Mouse (Mus musculus): ENCODE measurements around the gene Esrrb. TPM values are rescaled to one million over a fixed set of nuclear protein-coding genes. Genes with fewer than 3 reads are reported as not detected.

The Esrrb gene
- total and polyA plus RNA-seq, 2 experiments from 2014 or later = 3.1 to 9.8 TPM

GRCm38 (mm10) chr12:86336209-86336608, 24.7 kb upstream of the Esrrb start:
- ATAC-seq = no peak
- Histone ChIP-seq H3K36me3 (ENCODE audit: insufficient read depth, low read length) (no peaks in the 10 kb centered on the region), H3K4me1 (ENCODE audit: insufficient read depth, low read length) (no peaks in the 10 kb centered on the region), H3K4me3 (ENCODE audit: low read length) (no peak overlapping the region), H3K27ac (no peak overlapping the region), H3K27me3 (ENCODE audit: insufficient read depth, low read length) (no peaks in the 10 kb centered on the region), H3K9me3 (ENCODE audit: low read length) (no peaks in the 10 kb centered on the region), H3K9ac (replicated peaks; ENCODE audit: low read length) (no peak overlapping the region), H3K4me2 (ENCODE audit: low read depth, low read length) (no peak overlapping the region)
- no peak for TF ChIP-seq CTCF (IDR thresholded peaks at IDR 0.05; ENCODE audit: low read depth)
- DNase-seq (ENCODE audit: low spot score) = no peak
- WGBS = 94% methylated on average over 3 of the region's 3 CpGs

- no peaks in the 10 kb centered on the region for H3K4me1 ChIP-seq (ENCODE audit: insufficient read depth, low read length)
- 44% methylated on average over 7 of the region's 7 CpGs for WGBS
- H3K4me3 ChIP-seq (ENCODE audit: low read length) = no peak overlapping the region
- no peak overlapping the region for H3K9ac ChIP-seq (replicated peaks; ENCODE audit: low read length)
- DNase-seq (ENCODE audit: low spot score) (no peak), ATAC-seq (no peak)
- no peak overlapping the region for H3K4me2 ChIP-seq (ENCODE audit: low read depth, low read length)
- H3K9me3 ChIP-seq (ENCODE audit: low read length) = no peaks in the 10 kb centered on the region
- no peak overlapping the region for H3K27ac ChIP-seq
- H3K27me3 ChIP-seq (ENCODE audit: insufficient read depth, low read length) = no peaks in the 10 kb centered on the region
- H3K36me3 ChIP-seq (ENCODE audit: insufficient read depth, low read length) = no peaks in the 10 kb centered on the region
- no peak for TF ChIP-seq CTCF (IDR thresholded peaks at IDR 0.05; ENCODE audit: low read depth)
Observed at GRCm38 (mm10) chr12:86336887-86337286, 24.0 kb upstream of the Esrrb start.

GRCm38 (mm10) chr12:86349477-86349876, 11.4 kb upstream of the Esrrb start:
- H3K27me3 ChIP-seq (ENCODE audit: insufficient read depth, low read length) = no peaks in the 10 kb centered on the region
- WGBS = 62% methylated on average over 7 of the region's 8 CpGs
- no peak overlapping the region for H3K4me2 ChIP-seq (ENCODE audit: low read depth, low read length)
- H3K27ac ChIP-seq = no peak overlapping the region
- H3K4me3 ChIP-seq (ENCODE audit: low read length) = no peak overlapping the region
- no peaks in the 10 kb centered on the region for H3K4me1 ChIP-seq (ENCODE audit: insufficient read depth, low read length)
- H3K9me3 ChIP-seq (ENCODE audit: low read length) = no peaks in the 10 kb centered on the region
- H3K9ac ChIP-seq (replicated peaks; ENCODE audit: low read length) = no peak overlapping the region
- TF ChIP-seq CTCF (IDR thresholded peaks at IDR 0.05; ENCODE audit: low read depth) = no peak
- ATAC-seq (no peak), DNase-seq (ENCODE audit: low spot score) (no peak)
- no peaks in the 10 kb centered on the region for H3K36me3 ChIP-seq (ENCODE audit: insufficient read depth, low read length)

GRCm38 (mm10) chr12:86359406-86359805, 1.5 kb upstream of the Esrrb start:
- no peak overlapping the region for H3K4me2 ChIP-seq (ENCODE audit: low read depth, low read length)
- H3K4me3 ChIP-seq (ENCODE audit: low read length) = no peak overlapping the region
- no peaks in the 10 kb centered on the region for H3K27me3 ChIP-seq (ENCODE audit: insufficient read depth, low read length)
- 39% methylated on average over 6 of the region's 6 CpGs for WGBS
- no peak overlapping the region for H3K9ac ChIP-seq (replicated peaks; ENCODE audit: low read length)
- H3K36me3 ChIP-seq (ENCODE audit: insufficient read depth, low read length) = no peaks in the 10 kb centered on the region
- peaks cover 5% of the 10 kb centered on the region; the same call in 1 of the 2 replicates for H3K4me1 ChIP-seq (ENCODE audit: insufficient read depth, low read length)
- DNase-seq (ENCODE audit: low spot score) = no peak
- H3K9me3 ChIP-seq (ENCODE audit: low read length) = no peaks in the 10 kb centered on the region
- no peak overlapping the region for H3K27ac ChIP-seq
- no peak for TF ChIP-seq CTCF (IDR thresholded peaks at IDR 0.05; ENCODE audit: low read depth)
- no peak for ATAC-seq

- Histone ChIP-seq H3K4me1 (ENCODE audit: insufficient read depth, low read length) (peaks cover 5% of the 10 kb centered on the region; the same call in 1 of the 2 replicates), H3K27ac (no peak overlapping the region), H3K4me2 (ENCODE audit: low read depth, low read length) (no peak overlapping the region), H3K36me3 (ENCODE audit: insufficient read depth, low read length) (no peaks in the 10 kb centered on the region), H3K9ac (replicated peaks; ENCODE audit: low read length) (no peak overlapping the region), H3K9me3 (ENCODE audit: low read length) (no peaks in the 10 kb centered on the region), H3K27me3 (ENCODE audit: insufficient read depth, low read length) (no peaks in the 10 kb centered on the region), H3K4me3 (ENCODE audit: low read length) (no peak overlapping the region)
- 80% methylated on average over 8 of the region's 8 CpGs for WGBS
- TF ChIP-seq CTCF (IDR thresholded peaks at IDR 0.05; ENCODE audit: low read depth) = no peak
- no peak for ATAC-seq
- DNase-seq (ENCODE audit: low spot score) = peak; percentile 59
Observed at GRCm38 (mm10) chr12:86359873-86360272, 1.0 kb upstream of the Esrrb start.

- TF ChIP-seq CTCF (IDR thresholded peaks at IDR 0.05; ENCODE audit: low read depth) = no peak
- Histone ChIP-seq H3K27ac (no peak overlapping the region), H3K9ac (replicated peaks; ENCODE audit: low read length) (no peak overlapping the region), H3K4me3 (ENCODE audit: low read length) (no peak overlapping the region), H3K4me2 (ENCODE audit: low read depth, low read length) (no peak overlapping the region), H3K4me1 (ENCODE audit: insufficient read depth, low read length) (peaks cover 5% of the 10 kb centered on the region; the same call in 1 of the 2 replicates), H3K36me3 (ENCODE audit: insufficient read depth, low read length) (no peaks in the 10 kb centered on the region), H3K27me3 (ENCODE audit: insufficient read depth, low read length) (no peaks in the 10 kb centered on the region), H3K9me3 (ENCODE audit: low read length) (no peaks in the 10 kb centered on the region)
- DNase-seq (ENCODE audit: low spot score) = no peak
- ATAC-seq = no peak
- 14% methylated on average over 5 of the region's 5 CpGs for WGBS
Observed at GRCm38 (mm10) chr12:86364285-86364684, 3.4 kb downstream of the Esrrb start.

- no peaks in the 10 kb centered on the region for H3K9me3 ChIP-seq (ENCODE audit: low read length)
- no peak overlapping the region for H3K27ac ChIP-seq
- no peak overlapping the region for H3K4me2 ChIP-seq (ENCODE audit: low read depth, low read length)
- H3K4me1 ChIP-seq (ENCODE audit: insufficient read depth, low read length) = peaks cover 5% of the 10 kb centered on the region; the same call in 1 of the 2 replicates
- no peak overlapping the region for H3K9ac ChIP-seq (replicated peaks; ENCODE audit: low read length)
- DNase-seq (ENCODE audit: low spot score) (no peak), ATAC-seq (no peak)
- H3K27me3 ChIP-seq (ENCODE audit: insufficient read depth, low read length) = no peaks in the 10 kb centered on the region
- no peaks in the 10 kb centered on the region for H3K36me3 ChIP-seq (ENCODE audit: insufficient read depth, low read length)
- TF ChIP-seq CTCF (IDR thresholded peaks at IDR 0.05; ENCODE audit: low read depth) = no peak
- H3K4me3 ChIP-seq (ENCODE audit: low read length) = no peak overlapping the region
- 16% methylated on average over 5 of the region's 5 CpGs for WGBS
Observed at GRCm38 (mm10) chr12:86364756-86365155, 3.8 kb downstream of the Esrrb start.

Data from hindbrain, postnatal 0 days (tissue).